Mouse (Mus musculus) limb, embryonic 14.5 days (tissue): ENCODE measurements around the gene Kif13a. TPM values are rescaled to one million over a fixed set of nuclear protein-coding genes. Genes with fewer than 3 reads are reported as not detected.

Experiments
- ATAC-seq: fragments of 200-750 bp; cut with Nextera tagmentation; 2 replicates; pipeline ENCODE4 v1.8.0; 2017; ENCODE audit warnings: low read depth, moderate number of reproducible peaks, moderate TSS enrichment; ENCODE audit not compliant: low FRiP score
- DNase-seq: peaks from one replicate; pipeline ENCODE4 v3.0.0-alpha.2; 2015; ENCODE audit warnings: low spot score
- H3K27ac ChIP-seq: fragments of 300-500 bp; sonication (generic); replicated peaks from 2 replicates; pipeline ENCODE4 v1.5.1; 2014; ENCODE audit warnings: low read depth, mild to moderate bottlenecking, low read length, moderate library complexity, mixed read lengths
- H3K27me3 ChIP-seq: fragments of 300-500 bp; sonication (generic); 2 replicates; pipeline ENCODE4 v1.6.1; 2014; ENCODE audit warnings: low read length, mixed read lengths; ENCODE audit not compliant: control insufficient read depth, insufficient read depth
- H3K36me3 ChIP-seq: fragments of 300-500 bp; sonication (generic); 2 replicates; pipeline ENCODE4 v1.6.1; 2014; ENCODE audit warnings: mild to moderate bottlenecking, low read length, moderate library complexity, mixed read lengths; ENCODE audit not compliant: control insufficient read depth, insufficient read depth
- H3K4me1 ChIP-seq: fragments of 300-500 bp; sonication (generic); 2 replicates; pipeline ENCODE4 v1.6.1; 2014; ENCODE audit warnings: antibody characterized with exemption, low read length, mixed read lengths; ENCODE audit not compliant: control insufficient read depth, insufficient read depth
- H3K4me2 ChIP-seq: fragments of 300-500 bp; sonication (generic); replicated peaks from 2 replicates; pipeline ENCODE4 v1.6.1; 2014; ENCODE audit warnings: low read depth, mild to moderate bottlenecking, low read length, moderate library complexity; ENCODE audit not compliant: severe bottlenecking
- H3K4me3 ChIP-seq: fragments of 300-500 bp; sonication (generic); replicated peaks from 2 replicates; pipeline ENCODE4 v1.5.1; 2014; ENCODE audit warnings: low read length
- H3K9ac ChIP-seq: fragments of 300-500 bp; sonication (generic); 2 replicates; pipeline ENCODE4 v1.6.1; 2014; ENCODE audit warnings: mild to moderate bottlenecking, low read depth, low read length, moderate library complexity; ENCODE audit not compliant: severe bottlenecking
- H3K9me3 ChIP-seq: fragments of 300-500 bp; sonication (generic); 2 replicates; pipeline ENCODE4 v1.6.1; 2016; ENCODE audit warnings: low read length; ENCODE audit not compliant: control insufficient read depth
- POLR2A ChIP-seq: fragments of 200-500 bp; IDR thresholded peaks from 2 replicates; pipeline ENCODE4 v1.8.0; 2012; ENCODE audit warnings: inconsistent platforms, mild to moderate bottlenecking, moderate library complexity, borderline replicate concordance; ENCODE audit not compliant: insufficient read depth, insufficient read length; ENCODE audit errors: extremely low read depth
- WGBS: fragments of 180-500 bp; shearing (Covaris S2); extraction: QIAGEN DNeasy Blood & Tissue Kit; methylation state at CpG from one replicate; pipeline ENCODE4 v1.1.7; 2014; 5-methylcytosine and 5-hydroxymethylcytosine counted together
- polyA plus RNA-seq, 2 experiments: library from polyadenylated mRNA; depleted of rRNA in 1 of 2; stranded (reverse) in 1 of 2; unstranded in 1 of 2; fragments of >200 nt; fragmentation: Nextera tagmentation in 1 of 2; extraction: Ambion mirVana in 1 of 2; gene quantifications; 2 replicates each; pipeline versions ENCODE4 v1.2.1 to v1.2.3; 2012 to 2014

Gene Kif13a
- polyA plus RNA-seq, 2 experiments = 27.6 to 28.7 TPM

- no peak overlapping the region for H3K4me2 ChIP-seq
- H3K27me3 ChIP-seq = no peaks in the 10 kb centered on the region
- H3K4me1 ChIP-seq = no peaks in the 10 kb centered on the region
- H3K9ac ChIP-seq = no peak overlapping the region
- WGBS = 97% methylated on average over 17 of the region's 17 CpGs
- no peak overlapping the region for H3K4me3 ChIP-seq
- no peak overlapping the region for H3K27ac ChIP-seq
- no peak for DNase-seq
- no peak for TF ChIP-seq POLR2A
- no peak for ATAC-seq
- H3K36me3 ChIP-seq = peaks cover 64% of the 10 kb centered on the region
- H3K9me3 ChIP-seq = 0 out of 2 replicates have a peak, but pooled peaks cover 3% of the 10 kb centered on the region
These were observed 119.1 kb downstream of the Kif13a start for GRCm38 (mm10) chr13:46810613-46811012.

- no peak for TF ChIP-seq POLR2A
- peaks cover 63% of the 10 kb centered on the region for H3K36me3 ChIP-seq
- no peak overlapping the region for H3K4me2 ChIP-seq
- H3K9me3 ChIP-seq = 0 out of 2 replicates have a peak, but pooled peaks cover 3% of the 10 kb centered on the region
- DNase-seq (no peak), ATAC-seq (no peak)
- no peaks in the 10 kb centered on the region for H3K27me3 ChIP-seq
- H3K4me1 ChIP-seq = no peaks in the 10 kb centered on the region
- H3K27ac ChIP-seq = no peak overlapping the region
- 84% methylated on average over 12 of the region's 12 CpGs for WGBS
- H3K4me3 ChIP-seq = no peak overlapping the region
- H3K9ac ChIP-seq = no peak overlapping the region
These were observed 119.6 kb downstream of the Kif13a start for GRCm38 (mm10) chr13:46810098-46810497.

- no peak overlapping the region for H3K4me3 ChIP-seq
- no peak for ATAC-seq
These were observed 121.8 kb downstream of the Kif13a start for GRCm38 (mm10) chr13:46807901-46808300.

GRCm38 (mm10) chr13:46801196-46801595 is 128.5 kb downstream of the Kif13a start:
- Histone ChIP-seq H3K4me1 (no peaks in the 10 kb centered on the region), H3K9me3 (no peaks in the 10 kb centered on the region), H3K4me2 (no peak overlapping the region), H3K27ac (no peak overlapping the region), H3K9ac (no peak overlapping the region), H3K36me3 (peaks cover 48% of the 10 kb centered on the region), H3K4me3 (no peak overlapping the region), H3K27me3 (no peaks in the 10 kb centered on the region)
- no peak for DNase-seq
- WGBS = 97% methylated on average over 13 of the region's 13 CpGs
- ATAC-seq = no peak
- no peak for TF ChIP-seq POLR2A

More at GRCm38 (mm10) chr13:46807901-46808300, 121.8 kb downstream of the Kif13a start:
- H3K4me1 ChIP-seq = no peaks in the 10 kb centered on the region
- 0 out of 2 replicates have a peak, but pooled peaks cover 3% of the 10 kb centered on the region for H3K9me3 ChIP-seq
- no peak overlapping the region for H3K27ac ChIP-seq
- peaks cover 46% of the 10 kb centered on the region for H3K36me3 ChIP-seq
- no peak overlapping the region for H3K4me2 ChIP-seq
- no peak overlapping the region for H3K9ac ChIP-seq
- TF ChIP-seq POLR2A = no peak
- no peaks in the 10 kb centered on the region for H3K27me3 ChIP-seq
- 89% methylated on average over 11 of the region's 11 CpGs for WGBS
- no peak for DNase-seq

- 37% methylated on average over 4 of the region's 4 CpGs for WGBS
- DNase-seq (peak; percentile 35), ATAC-seq (no peak)
- no peak for TF ChIP-seq POLR2A
- no peak overlapping the region for H3K4me2 ChIP-seq
- H3K9ac ChIP-seq = no peak overlapping the region
- H3K9me3 ChIP-seq = no peaks in the 10 kb centered on the region
- H3K4me3 ChIP-seq = no peak overlapping the region
- no peaks in the 10 kb centered on the region for H3K4me1 ChIP-seq
- peaks cover 65% of the 10 kb centered on the region for H3K36me3 ChIP-seq
- H3K27ac ChIP-seq = no peak overlapping the region
- no peaks in the 10 kb centered on the region for H3K27me3 ChIP-seq
These were observed 131.5 kb downstream of the Kif13a start for GRCm38 (mm10) chr13:46798156-46798555.

- peaks cover 63% of the 10 kb centered on the region for H3K36me3 ChIP-seq
- no peaks in the 10 kb centered on the region for H3K9me3 ChIP-seq
- H3K4me1 ChIP-seq = no peaks in the 10 kb centered on the region
- DNase-seq (no peak), ATAC-seq (no peak)
- H3K4me3 ChIP-seq = no peak overlapping the region
- no peak overlapping the region for H3K9ac ChIP-seq
- no peaks in the 10 kb centered on the region for H3K27me3 ChIP-seq
- WGBS = 94% methylated on average over 1 of the region's 1 CpGs
- H3K27ac ChIP-seq = no peak overlapping the region
- no peak for TF ChIP-seq POLR2A
- H3K4me2 ChIP-seq = no peak overlapping the region
These were observed 133.3 kb downstream of the Kif13a start for GRCm38 (mm10) chr13:46796381-46796780.
